Mouse (Mus musculus): ENCODE results near the gene Plin5.
A peak's percentile ranks its signal among the peaks of the same experiment; 100 is the strongest.

DNA sequence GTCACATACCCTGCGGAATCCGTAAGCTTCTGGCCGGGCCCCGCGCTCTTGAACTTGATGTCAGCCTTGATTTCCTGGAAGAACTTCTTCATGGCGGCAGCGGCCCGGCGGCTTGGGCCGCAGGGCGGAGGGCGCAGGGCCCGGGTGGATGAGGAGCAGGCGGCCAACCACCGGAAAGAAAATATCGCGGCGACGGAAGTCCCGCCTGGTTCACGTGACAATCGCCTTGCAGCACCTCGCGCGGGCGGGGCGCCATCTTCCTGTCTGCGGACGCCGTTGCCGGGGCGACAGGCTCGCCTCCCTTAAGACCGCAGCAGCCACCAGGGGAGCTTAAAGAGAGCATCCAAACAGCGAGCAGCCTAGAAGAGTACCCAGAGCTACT lies 42.6 kb downstream of the Plin5 start, which contains the start of gene Ubxn6:
- TF ChIP-seq POLR2A (IDR thresholded peaks at IDR 0.05; ENCODE audit: insufficient read depth, low read depth, low read length) (peak; percentile 55; the same call in 1 of the 2 replicates), CTCF (IDR thresholded peaks at IDR 0.05) (peak; percentile 73)

Data from heart, adult 2 months (tissue).